Mouse (Mus musculus): ENCODE data around the gene Itgb4. TPM values are rescaled to one million over a fixed set of nuclear protein-coding genes. Genes with fewer than 3 reads are reported as not detected.
"Not testable (repeated sequence)": the region's sequence is repeated elsewhere in the genome, so short reads cannot be mapped to it uniquely, and the experiment has no call there.

Gene Itgb4
- polyA plus RNA-seq, 1 experiment from 2014 or later = 0.82 TPM

DNA sequence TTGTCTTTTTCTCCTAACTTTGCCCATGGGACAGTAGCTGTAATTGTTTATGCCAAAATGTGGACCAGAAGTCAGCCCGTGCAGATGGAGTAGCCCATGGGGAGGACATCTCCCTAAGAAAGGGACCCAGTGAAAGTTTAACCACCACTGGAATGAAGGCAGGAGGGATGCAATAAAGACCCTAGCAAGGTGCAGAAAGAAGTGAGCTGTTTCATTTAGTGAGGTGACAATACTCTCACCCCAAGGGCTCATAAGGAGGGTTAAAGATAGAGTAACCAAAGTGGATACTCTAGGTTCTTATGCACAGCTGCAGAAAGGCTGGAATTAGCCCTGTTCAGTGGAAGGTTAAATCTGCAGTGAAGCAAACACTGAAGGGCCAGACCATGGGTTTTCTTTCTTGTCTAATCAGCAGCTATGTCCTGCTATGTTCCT lies 44.9 kb downstream of the Itgb4 start:
- no peak for ATAC-seq (ENCODE audit: low FRiP score)
- WGBS = 48% methylated on average over 1 of the region's 1 CpGs
- H3K27me3 ChIP-seq (ENCODE audit: control insufficient read depth, insufficient read depth, low read length) = no peaks in the 10 kb centered on the region
- no peak overlapping the region for H3K4me3 ChIP-seq (ENCODE audit: low read depth, low read length)
- no peak overlapping the region for H3K9ac ChIP-seq (ENCODE audit: low read depth, low read length)
- no peak overlapping the region for H3K4me2 ChIP-seq (replicated peaks; ENCODE audit: low read depth, low read length)
- no peaks in the 10 kb centered on the region for H3K4me1 ChIP-seq (replicated peaks; ENCODE audit: control insufficient read depth, insufficient read depth, low read length)
- H3K9me3 ChIP-seq (ENCODE audit: control insufficient read depth, low read length) = no peaks in the 10 kb centered on the region
- H3K27ac ChIP-seq (ENCODE audit: low read depth, low read length) = no peak overlapping the region
- H3K36me3 ChIP-seq (ENCODE audit: control insufficient read depth, insufficient read depth, low read length) = no peaks in the 10 kb centered on the region
- peak; percentile 41 for DNase-seq (ENCODE audit: low spot score)

- Histone ChIP-seq H3K4me3 (ENCODE audit: low read depth, low read length) (no peak overlapping the region), H3K4me2 (replicated peaks; ENCODE audit: low read depth, low read length) (no peak overlapping the region), H3K27ac (ENCODE audit: low read depth, low read length) (no peak overlapping the region), H3K9me3 (ENCODE audit: control insufficient read depth, low read length) (no peaks in the 10 kb centered on the region), H3K27me3 (ENCODE audit: control insufficient read depth, insufficient read depth, low read length) (no peaks in the 10 kb centered on the region), H3K36me3 (ENCODE audit: control insufficient read depth, insufficient read depth, low read length) (no peaks in the 10 kb centered on the region), H3K4me1 (replicated peaks; ENCODE audit: control insufficient read depth, insufficient read depth, low read length) (no peaks in the 10 kb centered on the region), H3K9ac (ENCODE audit: low read depth, low read length) (no peak overlapping the region)
- DNase-seq (ENCODE audit: low spot score) (peak; percentile 57), ATAC-seq (ENCODE audit: low FRiP score) (no peak)
- WGBS = 78% methylated on average over 2 of the region's 2 CpGs
Observed at GRCm38 (mm10) chr11:116019976-116020411, 45.5 kb downstream of the Itgb4 start.

DNA sequence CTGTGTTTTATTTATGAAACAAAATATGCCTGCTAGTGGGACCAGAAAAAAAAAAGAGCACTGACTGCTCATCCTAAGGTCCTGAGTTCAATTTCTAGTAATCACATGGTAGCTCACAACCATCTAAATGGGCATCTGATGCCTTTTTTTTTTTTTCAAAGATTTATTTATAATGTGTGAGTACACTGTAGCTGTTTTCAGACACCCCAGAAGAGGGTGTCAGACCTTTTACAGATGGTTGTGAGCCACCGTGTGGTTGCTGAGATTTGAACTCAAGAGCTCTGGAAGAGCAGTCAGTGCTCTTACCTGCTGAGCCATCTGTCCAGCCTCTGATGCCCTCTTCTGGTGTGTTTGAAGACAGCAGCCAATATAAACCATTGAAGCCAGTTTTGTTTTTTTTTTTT lies 46.0 kb downstream of the Itgb4 start:
- H3K4me1 ChIP-seq (replicated peaks; ENCODE audit: control insufficient read depth, insufficient read depth, low read length) = no peaks in the 10 kb centered on the region
- ATAC-seq (ENCODE audit: low FRiP score) (no peak), DNase-seq (ENCODE audit: low spot score) (peak; percentile 54)
- H3K9ac ChIP-seq (ENCODE audit: low read depth, low read length) = no peak overlapping the region
- H3K9me3 ChIP-seq (ENCODE audit: control insufficient read depth, low read length) = no peaks in the 10 kb centered on the region
- 67% methylated on average over 1 of the region's 1 CpGs for WGBS
- no peaks in the 10 kb centered on the region for H3K27me3 ChIP-seq (ENCODE audit: control insufficient read depth, insufficient read depth, low read length)
- H3K36me3 ChIP-seq (ENCODE audit: control insufficient read depth, insufficient read depth, low read length) = no peaks in the 10 kb centered on the region
- no peak overlapping the region for H3K4me2 ChIP-seq (replicated peaks; ENCODE audit: low read depth, low read length)
- no peak overlapping the region for H3K27ac ChIP-seq (ENCODE audit: low read depth, low read length)
- H3K4me3 ChIP-seq (ENCODE audit: low read depth, low read length) = no peak overlapping the region

DNA sequence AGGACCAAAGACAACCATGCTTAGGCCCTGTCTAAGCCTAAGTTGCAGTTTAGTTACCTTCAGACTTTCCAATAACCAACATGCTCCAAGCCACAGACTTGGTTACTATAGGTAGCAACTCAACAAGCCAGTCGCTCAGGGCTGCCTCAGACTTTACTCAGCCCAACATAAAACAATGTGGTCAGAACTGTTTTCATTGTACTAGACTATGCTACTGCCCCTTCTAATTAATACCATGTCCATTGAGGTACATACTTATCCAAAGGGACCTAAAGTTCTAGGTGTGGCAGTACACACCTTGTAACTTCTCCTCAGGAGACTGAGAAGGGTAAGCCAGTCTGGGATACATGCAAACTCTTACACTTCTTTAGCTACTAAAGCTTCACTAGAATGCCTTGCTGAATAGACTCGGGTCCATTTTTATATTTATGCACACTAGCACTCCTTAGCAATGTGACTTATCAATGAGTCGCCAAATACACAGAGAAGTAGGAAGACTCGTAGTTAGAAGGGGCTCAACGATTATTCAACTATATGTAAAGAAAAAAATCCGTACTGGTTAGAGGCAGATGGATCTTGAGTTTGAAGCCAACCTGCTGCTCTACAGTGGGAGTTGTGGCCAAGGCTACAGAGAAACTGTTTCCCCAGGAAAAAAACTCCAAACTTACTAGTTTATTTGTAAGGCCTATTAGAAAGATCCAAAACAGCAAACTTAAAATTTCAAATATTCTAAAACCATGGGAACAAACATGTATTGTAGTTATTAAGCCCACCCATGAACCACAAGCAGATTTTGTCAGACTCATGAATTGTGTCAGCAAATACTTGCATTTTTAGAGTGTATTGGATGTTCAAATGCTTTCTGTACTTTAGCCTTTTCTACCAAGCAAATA lies 47.1 kb downstream of the Itgb4 start:
- Histone ChIP-seq H3K4me2 (replicated peaks; ENCODE audit: low read depth, low read length) (no peak overlapping the region), H3K9ac (ENCODE audit: low read depth, low read length) (no peak overlapping the region), H3K27me3 (ENCODE audit: control insufficient read depth, insufficient read depth, low read length) (no peaks in the 10 kb centered on the region), H3K4me1 (replicated peaks; ENCODE audit: control insufficient read depth, insufficient read depth, low read length) (no peaks in the 10 kb centered on the region), H3K4me3 (ENCODE audit: low read depth, low read length) (no peak overlapping the region), H3K9me3 (ENCODE audit: control insufficient read depth, low read length) (no peaks in the 10 kb centered on the region), H3K36me3 (ENCODE audit: control insufficient read depth, insufficient read depth, low read length) (no peaks in the 10 kb centered on the region), H3K27ac (ENCODE audit: low read depth, low read length) (no peak overlapping the region)
- 88% methylated on average over 6 of the region's 6 CpGs for WGBS
- DNase-seq (ENCODE audit: low spot score) (peak; percentile 48), ATAC-seq (ENCODE audit: low FRiP score) (no peak)

DNA sequence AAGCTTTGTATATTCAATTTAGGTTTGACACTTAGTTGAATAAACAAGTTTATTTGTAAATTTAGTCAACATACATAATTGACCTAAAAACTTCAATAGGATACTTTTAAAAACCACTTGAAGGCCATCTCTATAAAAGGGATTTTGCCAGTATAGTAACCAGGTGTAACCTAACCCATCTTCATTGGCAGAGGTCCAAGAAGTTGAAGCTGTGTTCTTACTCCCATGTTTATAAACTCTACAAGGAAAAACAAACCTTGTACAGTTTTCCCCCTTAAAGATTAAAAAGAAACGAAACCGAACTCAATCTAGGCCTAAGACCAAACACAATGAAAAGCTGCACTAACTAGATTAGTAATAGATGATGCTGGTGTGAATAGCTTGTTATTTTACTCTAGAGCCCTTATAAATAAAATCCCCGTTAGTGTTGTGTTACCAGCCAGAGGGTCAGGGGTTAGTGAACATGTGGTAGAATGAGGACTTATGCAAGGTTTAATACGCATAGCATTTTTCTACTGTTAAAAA lies 47.8 kb downstream of the Itgb4 start:
- no peak overlapping the region for H3K27ac ChIP-seq (ENCODE audit: low read depth, low read length)
- H3K4me2 ChIP-seq (replicated peaks; ENCODE audit: low read depth, low read length) = peak overlapping the region; percentile 39
- ATAC-seq (ENCODE audit: low FRiP score) = no peak
- H3K27me3 ChIP-seq (ENCODE audit: control insufficient read depth, insufficient read depth, low read length) = no peaks in the 10 kb centered on the region
- H3K4me1 ChIP-seq (replicated peaks; ENCODE audit: control insufficient read depth, insufficient read depth, low read length) = no peaks in the 10 kb centered on the region
- peak overlapping the region; percentile 26 for H3K4me3 ChIP-seq (ENCODE audit: low read depth, low read length)
- no peaks in the 10 kb centered on the region for H3K9me3 ChIP-seq (ENCODE audit: control insufficient read depth, low read length)
- 83% methylated on average over 4 of the region's 4 CpGs for WGBS
- no peaks in the 10 kb centered on the region for H3K36me3 ChIP-seq (ENCODE audit: control insufficient read depth, insufficient read depth, low read length)
- DNase-seq (ENCODE audit: low spot score) = no peak
- H3K9ac ChIP-seq (ENCODE audit: low read depth, low read length) = no peak overlapping the region

- H3K27me3 ChIP-seq (ENCODE audit: control insufficient read depth, insufficient read depth, low read length); H3K36me3 ChIP-seq (ENCODE audit: control insufficient read depth, insufficient read depth, low read length); H3K4me1 ChIP-seq (replicated peaks; ENCODE audit: control insufficient read depth, insufficient read depth, low read length); H3K9me3 ChIP-seq (ENCODE audit: control insufficient read depth, low read length); ATAC-seq (ENCODE audit: low FRiP score): not testable (repeated sequence)
- Histone ChIP-seq H3K4me3 (ENCODE audit: low read depth, low read length) (peak overlapping the region; percentile 96), H3K27ac (ENCODE audit: low read depth, low read length) (peak overlapping the region; percentile 98; the same call in 1 of the 2 replicates), H3K4me2 (replicated peaks; ENCODE audit: low read depth, low read length) (peak overlapping the region; percentile 34), H3K9ac (ENCODE audit: low read depth, low read length) (peak overlapping the region; percentile 99)
- WGBS = 6% methylated on average over 18 of the region's 18 CpGs
- DNase-seq (ENCODE audit: low spot score) = peak; percentile 54
Observed at GRCm38 (mm10) chr11:116023074-116023770, 48.7 kb downstream of the Itgb4 start.

DNA sequence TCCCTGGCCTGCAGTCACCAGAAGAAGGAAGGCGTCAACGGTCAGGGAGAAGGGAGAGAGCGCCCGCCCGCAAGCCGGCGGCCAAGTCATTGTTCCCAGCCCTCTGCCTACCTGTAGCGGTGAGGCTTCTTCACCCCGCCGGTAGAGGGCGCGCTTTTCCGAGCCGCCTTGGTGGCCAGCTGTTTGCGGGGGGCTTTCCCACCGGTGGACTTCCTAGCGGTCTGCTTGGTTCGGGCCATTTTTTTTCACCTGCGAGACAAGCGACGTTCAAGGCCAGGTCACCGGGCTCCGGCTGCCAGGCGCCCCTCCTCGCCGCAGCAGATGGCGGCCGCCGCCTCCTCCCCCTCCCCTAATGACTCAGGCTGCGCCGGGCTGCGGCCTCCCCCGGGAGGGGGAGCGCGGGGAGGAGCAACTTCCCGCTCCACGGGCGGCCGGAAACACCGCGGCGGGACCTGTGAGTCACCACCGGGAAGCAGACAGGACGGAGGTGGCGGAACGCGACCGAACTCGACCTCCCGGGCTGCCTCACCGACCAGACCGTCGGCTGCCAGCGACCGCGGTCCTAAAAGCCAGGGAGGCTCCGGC lies 49.4 kb downstream of the Itgb4 start:
- WGBS = under 1% methylated on average over 57 of the region's 57 CpGs
- peak overlapping the region; percentile 34 for H3K4me2 ChIP-seq (replicated peaks; ENCODE audit: low read depth, low read length)

GRCm38 (mm10) chr11:116024356-116024808 lies 49.9 kb downstream of the Itgb4 start:
- DNase-seq (ENCODE audit: low spot score) = peak; percentile 97
- H3K27ac ChIP-seq (ENCODE audit: low read depth, low read length) = peak overlapping the region; percentile 98
- H3K4me1 ChIP-seq (replicated peaks; ENCODE audit: control insufficient read depth, insufficient read depth, low read length) = no peaks in the 10 kb centered on the region
- H3K4me2 ChIP-seq (replicated peaks; ENCODE audit: low read depth, low read length) = no peak overlapping the region
- peak; percentile 94 for ATAC-seq (ENCODE audit: low FRiP score)
- no peaks in the 10 kb centered on the region for H3K27me3 ChIP-seq (ENCODE audit: control insufficient read depth, insufficient read depth, low read length)
- peak overlapping the region; percentile 99 for H3K9ac ChIP-seq (ENCODE audit: low read depth, low read length)
- H3K4me3 ChIP-seq (ENCODE audit: low read depth, low read length) = peak overlapping the region; percentile 96
- no peaks in the 10 kb centered on the region for H3K9me3 ChIP-seq (ENCODE audit: control insufficient read depth, low read length)
- no peaks in the 10 kb centered on the region for H3K36me3 ChIP-seq (ENCODE audit: control insufficient read depth, insufficient read depth, low read length)
- under 1% methylated on average over 37 of the region's 37 CpGs for WGBS

More for the DNA sequence above, 49.4 kb downstream of the Itgb4 start:
- ATAC-seq (ENCODE audit: low FRiP score) (peak; percentile 72), DNase-seq (ENCODE audit: low spot score) (peak; percentile 81)
- H3K4me1 ChIP-seq (replicated peaks; ENCODE audit: control insufficient read depth, insufficient read depth, low read length) = no peaks in the 10 kb centered on the region
- H3K9ac ChIP-seq (ENCODE audit: low read depth, low read length) = peak overlapping the region; percentile 99
- H3K36me3 ChIP-seq (ENCODE audit: control insufficient read depth, insufficient read depth, low read length) = no peaks in the 10 kb centered on the region
- no peaks in the 10 kb centered on the region for H3K27me3 ChIP-seq (ENCODE audit: control insufficient read depth, insufficient read depth, low read length)
- peak overlapping the region; percentile 96 for H3K4me3 ChIP-seq (ENCODE audit: low read depth, low read length)
- H3K27ac ChIP-seq (ENCODE audit: low read depth, low read length) = peak overlapping the region; percentile 98
- no peaks in the 10 kb centered on the region for H3K9me3 ChIP-seq (ENCODE audit: control insufficient read depth, low read length)
